Mouse (Mus musculus) MEL-GATA-1-ER (cell line): Measurements from ENCODE around the gene Creld1.

Experiments used
- DNase-seq: peaks from one replicate; pipeline ENCODE4 v3.0.0-alpha.2; 2012; ENCODE audit warnings: low read depth; ENCODE audit errors: extremely low read depth

The Creld1 gene

GRCm38 (mm10) chr6:113469432-113469831 is 13.7 kb upstream of the Creld1 start:
- no peak for DNase-seq

- no peak for DNase-seq
These were observed 11.7 kb upstream of the Creld1 start, which contains the start of gene Il17rc for GRCm38 (mm10) chr6:113471297-113471936. TSS of gene Il17rc (plus strand) at chr6:113471427.

DNA sequence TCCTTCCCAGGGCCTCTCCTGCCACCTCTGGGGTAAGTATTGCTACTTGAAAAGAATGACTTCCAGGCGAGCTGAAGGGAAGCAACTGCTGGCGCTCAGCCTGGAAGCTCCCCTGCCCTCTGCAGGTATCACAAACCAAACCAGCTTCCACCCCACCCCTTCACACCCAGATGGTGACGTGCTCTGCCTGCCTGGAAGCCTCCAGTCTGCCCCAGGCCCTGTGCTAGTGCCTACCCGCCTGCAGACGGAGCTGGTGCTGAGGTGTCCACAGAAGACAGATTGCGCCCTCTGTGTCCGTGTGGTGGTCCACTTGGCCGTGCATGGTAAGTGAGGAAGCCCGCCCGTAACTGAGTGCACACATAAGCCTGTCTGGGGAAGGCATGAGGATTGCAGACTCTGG is 11.0 kb upstream of the Creld1 start:
- no peak for DNase-seq

DNA sequence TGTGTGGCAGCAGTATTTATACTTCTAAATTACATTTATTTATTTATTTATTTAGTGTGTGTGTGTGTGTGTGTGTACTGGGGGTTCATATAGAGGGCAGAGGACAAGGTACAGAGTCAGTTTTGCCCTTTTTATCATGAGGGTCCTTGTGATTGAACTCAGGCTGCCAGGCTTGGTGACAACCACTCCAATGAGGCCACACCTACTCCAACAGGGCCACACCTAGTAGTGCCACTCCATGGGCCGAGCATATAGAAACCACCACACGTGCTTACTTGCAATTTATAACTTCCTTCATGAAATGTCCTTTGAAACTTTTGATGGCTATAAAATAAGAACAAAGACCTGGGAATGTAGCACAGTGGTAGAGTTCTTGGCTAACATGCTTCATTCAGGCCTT is 9.9 kb upstream of the Creld1 start:
- DNase-seq = no peak

- DNase-seq = no peak
These were observed 9.4 kb upstream of the Creld1 start for GRCm38 (mm10) chr6:113473715-113474114.

DNA sequence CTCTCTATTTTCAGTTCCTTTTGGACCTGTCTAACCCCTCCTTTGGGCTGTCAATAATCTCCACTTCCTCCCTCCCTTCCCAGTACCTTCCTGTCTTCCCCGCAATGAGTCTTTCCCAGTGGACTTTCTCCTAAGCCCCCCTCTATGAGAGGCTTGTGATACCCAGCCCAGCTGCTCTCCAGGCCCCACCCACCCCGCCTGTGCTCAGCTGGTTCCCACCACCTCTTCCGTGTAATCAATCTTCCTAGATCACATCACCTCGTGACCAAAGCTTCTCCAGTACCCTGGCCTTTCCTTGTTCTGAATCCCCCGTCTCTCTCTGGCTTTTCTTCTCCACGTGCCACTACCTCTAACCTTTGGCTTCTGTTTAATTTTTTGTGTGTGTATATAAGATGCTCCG is 5.7 kb upstream of the Creld1 start:
- no peak for DNase-seq

DNA sequence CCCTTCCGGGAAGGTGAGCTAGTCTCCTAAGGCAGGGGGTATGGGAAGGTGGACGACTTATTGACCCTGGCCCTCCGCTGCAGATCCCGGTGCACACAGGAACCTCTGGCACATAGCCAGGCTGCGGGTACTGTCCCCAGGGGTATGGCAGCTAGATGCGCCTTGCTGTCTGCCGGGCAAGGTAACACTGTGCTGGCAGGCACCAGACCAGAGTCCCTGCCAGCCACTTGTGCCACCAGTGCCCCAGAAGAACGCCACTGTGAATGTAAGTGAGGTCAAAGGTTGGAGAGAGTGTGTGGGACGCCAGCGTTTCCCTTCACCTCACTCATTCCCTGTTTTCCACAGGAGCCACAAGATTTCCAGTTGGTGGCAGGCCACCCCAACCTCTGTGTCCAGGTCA is 4.2 kb upstream of the Creld1 start:
- no peak for DNase-seq

- no peak for DNase-seq
These were observed 2.3 kb upstream of the Creld1 start for GRCm38 (mm10) chr6:113480555-113481373.

DNA sequence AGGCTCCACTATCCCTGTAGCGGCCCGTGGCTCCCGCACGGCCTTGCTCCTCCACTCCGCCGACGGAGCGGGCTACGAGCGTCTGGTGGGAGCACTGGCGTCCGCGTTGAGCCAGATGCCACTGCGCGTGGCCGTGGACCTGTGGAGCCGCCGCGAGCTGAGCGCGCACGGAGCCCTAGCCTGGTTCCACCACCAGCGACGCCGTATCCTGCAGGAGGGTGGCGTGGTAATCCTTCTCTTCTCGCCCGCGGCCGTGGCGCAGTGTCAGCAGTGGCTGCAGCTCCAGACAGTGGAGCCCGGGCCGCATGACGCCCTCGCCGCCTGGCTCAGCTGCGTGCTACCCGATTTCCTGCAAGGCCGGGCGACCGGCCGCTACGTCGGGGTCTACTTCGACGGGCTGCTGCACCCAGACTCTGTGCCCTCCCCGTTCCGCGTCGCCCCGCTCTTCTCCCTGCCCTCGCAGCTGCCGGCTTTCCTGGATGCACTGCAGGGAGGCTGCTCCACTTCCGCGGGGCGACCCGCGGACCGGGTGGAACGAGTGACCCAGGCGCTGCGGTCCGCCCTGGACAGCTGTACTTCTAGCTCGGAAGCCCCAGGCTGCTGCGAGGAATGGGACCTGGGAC is 509 bp upstream of the Creld1 start:
- no peak for DNase-seq

GRCm38 (mm10) chr6:113483729-113484128 is 632 bp downstream of the Creld1 start:
- no peak for DNase-seq

GRCm38 (mm10) chr6:113487125-113487576 is 4.1 kb downstream of the Creld1 start:
- DNase-seq = no peak

- no peak for DNase-seq
These were observed 6.3 kb downstream of the Creld1 start for GRCm38 (mm10) chr6:113489410-113489809.

GRCm38 (mm10) chr6:113492101-113492864 is 9.2 kb downstream of the Creld1 start:
- no peak for DNase-seq

DNA sequence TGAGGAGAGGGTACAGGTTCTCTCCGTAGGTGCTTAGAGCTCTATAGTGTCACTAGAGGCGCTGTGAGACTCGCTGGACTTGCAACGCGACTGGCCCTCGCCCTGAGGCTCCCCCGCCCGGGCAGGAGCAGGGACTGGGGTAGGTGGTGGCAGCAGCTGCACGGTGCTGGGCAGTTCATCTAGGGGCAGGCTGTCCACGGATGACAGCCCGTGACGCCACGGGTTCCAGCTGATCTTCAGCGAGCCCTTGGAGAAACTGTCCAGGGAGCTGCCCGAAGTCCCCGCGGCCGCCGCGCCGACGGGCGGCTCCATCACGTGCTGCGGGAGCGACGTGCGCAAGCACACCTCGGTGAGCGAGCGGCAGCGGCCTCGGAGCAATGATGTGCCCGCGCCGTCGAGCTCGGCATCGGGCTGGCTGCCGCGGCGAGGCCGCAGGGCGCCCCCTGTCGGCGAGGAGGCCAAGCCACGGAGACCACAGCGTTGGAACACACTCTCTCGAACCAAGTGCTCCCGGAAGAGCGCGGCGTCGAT is 11.2 kb downstream of the Creld1 start:
- DNase-seq = no peak

DNA sequence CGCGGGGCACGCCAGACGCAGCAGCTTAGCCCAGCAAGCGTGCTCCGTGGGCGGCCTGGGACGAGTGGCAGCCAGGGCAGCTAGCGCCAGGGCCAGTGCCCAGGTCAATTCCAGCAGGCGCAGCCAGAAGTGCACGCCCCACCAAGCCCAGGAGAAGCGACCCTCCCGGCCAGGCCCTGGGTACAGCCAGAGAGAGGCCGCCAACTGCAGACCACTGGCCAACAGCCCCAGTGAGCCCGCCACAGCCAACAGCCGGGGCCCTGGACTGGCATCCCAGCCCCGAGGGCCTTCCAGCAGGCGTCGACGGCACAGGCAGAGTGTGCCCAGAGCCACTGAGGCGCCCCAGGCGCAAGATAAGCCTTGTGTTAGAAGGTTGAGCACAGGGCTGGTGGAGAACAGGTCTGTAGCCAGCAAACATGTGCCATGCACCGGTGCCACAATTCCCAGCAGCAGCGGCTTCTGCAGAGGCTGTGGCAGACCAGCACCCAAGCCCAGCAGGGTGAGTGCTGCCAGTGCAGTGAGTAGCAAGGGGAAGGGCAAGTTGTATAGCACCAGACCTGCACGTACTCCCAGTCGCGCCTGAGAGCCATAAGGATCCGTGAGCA is 12.1 kb downstream of the Creld1 start:
- DNase-seq = no peak

DNA sequence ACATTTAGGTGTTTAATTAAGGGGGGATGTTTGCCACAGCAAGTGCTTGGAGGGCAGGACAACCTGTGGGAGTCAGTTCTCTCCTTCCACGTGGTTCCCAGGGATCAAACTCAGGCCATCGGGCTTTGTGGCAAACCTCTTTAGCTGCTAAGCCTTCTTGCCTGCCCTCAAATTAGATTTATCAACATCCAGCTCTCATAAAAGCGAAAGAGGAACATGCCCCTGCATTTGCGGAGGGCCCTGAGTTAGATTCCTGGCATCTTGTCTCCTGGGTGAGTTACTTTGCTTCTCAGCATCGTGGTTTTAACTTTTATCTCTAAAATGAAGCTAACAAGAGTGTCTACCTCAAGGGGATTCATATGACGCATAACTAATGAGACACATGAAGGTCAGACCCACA is 16.2 kb downstream of the Creld1 start:
- DNase-seq = no peak

GRCm38 (mm10) chr6:113501388-113502084 is 18.4 kb downstream of the Creld1 start, which contains the start of gene Prrt3:
TSS of gene Prrt3 (minus strand) at chr6:113501931.
- DNase-seq = no peak

DNA sequence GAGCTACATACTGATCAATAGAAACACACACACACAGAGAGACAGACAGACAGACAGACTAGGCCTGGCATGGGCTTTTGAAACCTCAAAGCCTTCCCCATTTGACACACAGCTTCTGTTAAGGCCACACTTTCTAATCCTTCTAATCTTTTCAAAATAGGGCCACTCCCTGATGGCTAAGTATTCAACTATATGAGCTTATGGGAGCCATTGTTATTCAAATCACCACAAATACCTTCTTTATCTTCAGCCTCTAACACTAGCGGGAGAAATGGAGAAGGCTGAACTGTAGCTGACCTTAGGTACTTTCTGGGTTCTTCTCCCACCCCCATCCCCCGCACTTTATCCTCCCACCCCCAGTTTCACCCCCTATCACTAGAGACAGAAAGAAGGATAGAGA is 19.7 kb downstream of the Creld1 start:
- DNase-seq = no peak

GRCm38 (mm10) chr6:113505689-113506088 is 22.6 kb downstream of the Creld1 start:
- no peak for DNase-seq

DNA sequence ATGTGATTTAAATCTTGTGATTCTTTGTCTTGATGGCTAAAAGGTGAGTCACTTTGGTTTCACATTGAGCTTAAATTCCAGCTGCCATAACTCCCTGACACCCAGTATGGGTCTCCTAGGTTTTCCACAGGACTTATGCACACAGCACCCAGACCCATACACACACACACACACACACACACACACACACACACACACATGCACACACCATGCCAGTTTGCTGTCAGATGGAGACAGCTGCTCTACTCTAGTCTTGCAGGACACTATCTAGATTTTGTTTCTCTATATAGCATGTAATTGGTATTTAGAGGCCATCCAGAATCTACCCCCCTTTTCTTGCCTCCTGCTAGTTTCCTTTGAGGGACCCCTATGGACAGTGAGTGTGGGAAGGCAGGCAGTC is 24.0 kb downstream of the Creld1 start:
- no peak for DNase-seq
